11 mouse cellular contexts compared by ENCODE assay signal in genomic region chr9:86810696-86811232, GRCm38 (mm10).
A peak's percentile ranks its signal among the peaks of the same experiment; 100 is the strongest.
DNase-seq lines count a peak whose midpoint lies in the region; ATAC-seq and TF ChIP-seq lines count a peak whose summit lies in the region.
"Had no signal": no experiment of that assay in that cellular context is flagged by ENCODE, and none has a peak within 500 bp of the region (broad histone marks: within the 10 kb centered on the region; RNA-seq: fewer than 3 reads in every experiment).

No protein-coding gene starts in this region.

- DNase-seq in forebrain, embryonic 11.5 days (ENCODE audit: low spot score), result no peak
- DNase-seq in liver, postnatal 0 days, result no peak
- DNase-seq in liver, embryonic 11.5 days (ENCODE audit: low spot score), result no peak
- DNase-seq in ZHBTc4 (ENCODE audit: low read depth, low spot score), result peak; percentile 29
- no peak for DNase-seq in thymus, postnatal 10 days (ENCODE audit: low spot score in 2 of 2)
- no peak for DNase-seq in thymus, postnatal 0 days (ENCODE audit: low spot score)
- DNase-seq: kidney, postnatal 10 days had no signal

- 0 out of 2 replicates have a peak, but pooled peaks cover 2% of the 10 kb centered on the region for H3K4me1 ChIP-seq in forebrain, embryonic 11.5 days (replicated peaks; ENCODE audit: control insufficient read depth, insufficient read depth, low read length)
- peaks cover 15% of the 10 kb centered on the region; the same call in 1 of the 2 replicates for H3K4me1 ChIP-seq in forebrain, embryonic 12.5 days
- no peaks in the 10 kb centered on the region for H3K4me1 ChIP-seq in liver, postnatal 0 days (ENCODE audit: insufficient read depth)
- H3K4me1 ChIP-seq in liver, embryonic 11.5 days (replicated peaks; ENCODE audit: control insufficient read depth, insufficient read depth, low read length), result no peaks in the 10 kb centered on the region
- H3K4me1 ChIP-seq in neural tube, embryonic 15.5 days, result no peaks in the 10 kb centered on the region
- H3K4me1 ChIP-seq: embryonic facial prominence, embryonic 15.5 days; lung, embryonic 15.5 days had no signal

- ATAC-seq in forebrain, embryonic 11.5 days (replicated peaks; ENCODE audit: low FRiP score), result 0 out of 2 replicates have a peak, but pooled peaks have one; percentile 22
- no peak for ATAC-seq in forebrain, embryonic 12.5 days (ENCODE audit: low FRiP score)
- no peak for ATAC-seq in liver, postnatal 0 days
- no peak for ATAC-seq in liver, embryonic 11.5 days (replicated peaks; ENCODE audit: low FRiP score)
- ATAC-seq in neural tube, embryonic 15.5 days (ENCODE audit: low FRiP score), result peak; percentile 42; the same call in 1 of the 2 replicates

- no peaks in the 10 kb centered on the region for H3K36me3 ChIP-seq in forebrain, embryonic 11.5 days (ENCODE audit: control insufficient read depth, insufficient read depth, low read length)
- no peaks in the 10 kb centered on the region for H3K36me3 ChIP-seq in forebrain, embryonic 12.5 days (replicated peaks)
- H3K36me3 ChIP-seq in liver, postnatal 0 days (replicated peaks; ENCODE audit: insufficient read depth, low read length), result no peaks in the 10 kb centered on the region
- no peaks in the 10 kb centered on the region for H3K36me3 ChIP-seq in liver, embryonic 11.5 days (ENCODE audit: control insufficient read depth, insufficient read depth, low read length)
- H3K36me3 ChIP-seq in neural tube, embryonic 15.5 days, result peaks cover 22% of the 10 kb centered on the region
- H3K36me3 ChIP-seq: embryonic facial prominence, embryonic 15.5 days; lung, embryonic 15.5 days had no signal

- H3K9me3 ChIP-seq in forebrain, embryonic 11.5 days (ENCODE audit: control insufficient read depth, low read length), result no peaks in the 10 kb centered on the region
- H3K9me3 ChIP-seq in forebrain, embryonic 12.5 days, result no peaks in the 10 kb centered on the region
- no peaks in the 10 kb centered on the region for H3K9me3 ChIP-seq in liver, postnatal 0 days (ENCODE audit: low read length)
- no peaks in the 10 kb centered on the region for H3K9me3 ChIP-seq in liver, embryonic 11.5 days (ENCODE audit: control insufficient read depth, low read length)
- no peaks in the 10 kb centered on the region for H3K9me3 ChIP-seq in neural tube, embryonic 15.5 days (replicated peaks)
- H3K9me3 ChIP-seq: embryonic facial prominence, embryonic 15.5 days; lung, embryonic 15.5 days had no signal

- H3K9ac ChIP-seq in forebrain, embryonic 11.5 days (ENCODE audit: low read length), result no peak overlapping the region
- no peak overlapping the region for H3K9ac ChIP-seq in forebrain, embryonic 12.5 days
- H3K9ac ChIP-seq in liver, postnatal 0 days (replicated peaks), result no peak overlapping the region
- no peak overlapping the region for H3K9ac ChIP-seq in liver, embryonic 11.5 days (ENCODE audit: low read depth, low read length)
- H3K9ac ChIP-seq in neural tube, embryonic 15.5 days (replicated peaks), result no peak overlapping the region
- H3K9ac ChIP-seq: embryonic facial prominence, embryonic 15.5 days; lung, embryonic 15.5 days had no signal

- no peak for TF ChIP-seq EP300 in liver, postnatal 0 days (IDR thresholded peaks at IDR 0.05; ENCODE audit: low read depth)

- peak; percentile 20; the same call in 1 of the 2 replicates for TF ChIP-seq CTCF in liver, postnatal 0 days (IDR thresholded peaks at IDR 0.05; ENCODE audit: low read depth)

- no peak overlapping the region for H3K4me3 ChIP-seq in forebrain, embryonic 11.5 days (ENCODE audit: low read depth, low read length)
- H3K4me3 ChIP-seq in forebrain, embryonic 12.5 days (replicated peaks), result no peak overlapping the region
- no peak overlapping the region for H3K4me3 ChIP-seq in liver, postnatal 0 days (ENCODE audit: low read depth, low read length)
- no peak overlapping the region for H3K4me3 ChIP-seq in liver, embryonic 11.5 days (ENCODE audit: low read depth, low read length)
- no peak overlapping the region for H3K4me3 ChIP-seq in neural tube, embryonic 15.5 days (replicated peaks)
- H3K4me3 ChIP-seq: embryonic facial prominence, embryonic 15.5 days; lung, embryonic 15.5 days had no signal

- 42% methylated on average over 5 of the region's 5 CpGs for WGBS in forebrain, embryonic 11.5 days
- 41% methylated on average over 5 of the region's 5 CpGs for WGBS in forebrain, embryonic 12.5 days
- 42% methylated on average over 5 of the region's 5 CpGs for WGBS in liver, postnatal 0 days (ENCODE audit: insufficient replicate concordance)
- 46% methylated on average over 5 of the region's 5 CpGs for WGBS in liver, embryonic 11.5 days
- WGBS in neural tube, embryonic 15.5 days, result 22% methylated on average over 5 of the region's 5 CpGs

- H3K4me2 ChIP-seq in forebrain, embryonic 11.5 days (ENCODE audit: low read depth, low read length, severe bottlenecking), result no peak overlapping the region
- no peak overlapping the region for H3K4me2 ChIP-seq in forebrain, embryonic 12.5 days
- H3K4me2 ChIP-seq in liver, postnatal 0 days (ENCODE audit: low read depth, low read length), result no peak overlapping the region
- H3K4me2 ChIP-seq in liver, embryonic 11.5 days, result no peak overlapping the region
- no peak overlapping the region for H3K4me2 ChIP-seq in neural tube, embryonic 15.5 days
- H3K4me2 ChIP-seq: embryonic facial prominence, embryonic 15.5 days; lung, embryonic 15.5 days had no signal

- H3K27ac ChIP-seq in forebrain, embryonic 11.5 days (ENCODE audit: low read depth, low read length), result no peak overlapping the region
- no peak overlapping the region for H3K27ac ChIP-seq in forebrain, embryonic 12.5 days
- no peak overlapping the region for H3K27ac ChIP-seq in liver, postnatal 0 days (ENCODE audit: low read depth)
- H3K27ac ChIP-seq in liver, embryonic 11.5 days (ENCODE audit: low read depth, low read length), result no peak overlapping the region
- no peak overlapping the region for H3K27ac ChIP-seq in neural tube, embryonic 15.5 days (replicated peaks)
- H3K27ac ChIP-seq: embryonic facial prominence, embryonic 15.5 days; lung, embryonic 15.5 days had no signal

- H3K27me3 ChIP-seq in forebrain, embryonic 11.5 days (ENCODE audit: control insufficient read depth, insufficient read depth, low read length), result no peaks in the 10 kb centered on the region
- no peaks in the 10 kb centered on the region for H3K27me3 ChIP-seq in forebrain, embryonic 12.5 days
- no peaks in the 10 kb centered on the region for H3K27me3 ChIP-seq in liver, postnatal 0 days (ENCODE audit: insufficient read depth, low read length)
- no peaks in the 10 kb centered on the region for H3K27me3 ChIP-seq in liver, embryonic 11.5 days (replicated peaks; ENCODE audit: control insufficient read depth, insufficient read depth, low read length)
- H3K27me3 ChIP-seq in neural tube, embryonic 15.5 days (replicated peaks), result no peaks in the 10 kb centered on the region
- H3K27me3 ChIP-seq: embryonic facial prominence, embryonic 15.5 days; lung, embryonic 15.5 days had no signal

Comparison
In these comparisons a context has a peak if more than half of its experiments do, and no peak if none do; other contexts are left out.
1. ATAC-seq: peak in forebrain, embryonic 11.5 days (single experiment) and neural tube, embryonic 15.5 days (single experiment); none in forebrain, embryonic 12.5 days (single experiment), liver, postnatal 0 days (single experiment) and liver, embryonic 11.5 days (single experiment).